Mouse (Mus musculus): ENCODE results near the gene Lbhd2. TPM values are rescaled to one million over a fixed set of nuclear protein-coding genes. Genes with fewer than 3 reads are reported as not detected.

Lbhd2 gene
- total RNA-seq (2012; rRNA removed) (not detected in 2 replicates), total RNA-seq (2014; rRNA removed) (not detected in 2 replicates), polyA plus RNA-seq (2012; ENCODE audit: insufficient read length, low read depth) (not detected in 2 replicates)

DNA sequence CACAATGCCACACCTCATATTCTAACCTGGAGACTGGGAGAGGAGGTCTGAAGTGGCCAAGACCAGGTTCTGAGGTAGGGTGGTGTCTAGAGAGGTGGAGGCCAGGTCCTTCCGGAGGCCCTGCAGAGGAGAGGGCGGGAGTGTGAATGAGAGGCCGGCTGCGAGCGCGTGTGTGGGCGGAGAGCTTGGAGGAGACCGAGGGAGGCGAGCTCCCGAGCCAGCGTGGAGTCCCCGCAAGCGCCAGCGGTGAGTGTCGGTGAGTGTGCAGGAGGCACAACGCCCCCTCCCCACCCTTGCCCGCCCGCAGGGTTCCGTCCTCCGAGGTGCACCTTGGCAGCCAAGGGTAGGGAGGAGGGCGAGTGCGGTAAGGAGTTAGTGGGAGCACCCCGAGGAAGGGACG lies at the start of gene Lbhd2:
TSS of gene Lbhd2 (plus strand) at position 188 of the 400 bp plus-strand sequence.
- H3K27me3 ChIP-seq (replicated peaks): peaks cover 34% of the 10 kb centered on the region
- H3K4me3 ChIP-seq (replicated peaks in 1 of 3; ENCODE audit: low read depth in 2 of 3, low read length in 2 of 3, poor library complexity in 1 of 3): no peak within 1 kb of the TSS
- in situ Hi-C loops (cut with MboI; ENCODE audit: low pct_ligation_motif_present, low pct_unique_long_range_greater_than_20kb, low sequenced_read_pairs) (no loop called here), dilution Hi-C loops (cut with MboI; ENCODE audit: extremely low pct_ligation_motif_present, extremely low pct_unique_long_range_greater_than_20kb, low sequenced_read_pairs) (no loop called here)
- no peak within 1 kb of the TSS for H3K27ac ChIP-seq (ENCODE audit: insufficient read depth, low read depth)
- no peaks in the 10 kb centered on the region for H3K36me3 ChIP-seq (replicated peaks in 1 of 2; ENCODE audit: control insufficient read depth in 1 of 2, insufficient read depth in 1 of 2, low read length in 1 of 2)
- no peaks in the 10 kb centered on the region for H3K79me2 ChIP-seq (replicated peaks; ENCODE audit: control insufficient read depth, extremely low read depth, insufficient read depth, poor library complexity, severe bottlenecking)
- no peak for TF ChIP-seq RCOR1 (conservative IDR thresholded peaks at IDR 0.05; ENCODE audit: low read depth, low read length)
- TF ChIP-seq E2F4 (IDR thresholded peaks at IDR 0.05; ENCODE audit: insufficient replicate concordance, low read depth, low read length): no peak
- TF ChIP-seq NRF1 (IDR thresholded peaks at IDR 0.05; ENCODE audit: low read depth, low read length): no peak
- no peak for TF ChIP-seq ETS1 (conservative IDR thresholded peaks at IDR 0.05; ENCODE audit: low read depth, low read length)
- TF ChIP-seq KAT2A (IDR thresholded peaks at IDR 0.05; ENCODE audit: insufficient replicate concordance, low read length): no peak
- no peak for TF ChIP-seq RAD21 (IDR thresholded peaks at IDR 0.05; ENCODE audit: low read depth, low read length)
- no peak for TF ChIP-seq PAX5 (IDR thresholded peaks at IDR 0.05; ENCODE audit: low read length)
- no peak within 1 kb of the TSS for H3K9ac ChIP-seq (ENCODE audit: insufficient read depth, low read depth)
- no peaks in the 10 kb centered on the region for H3K9me3 ChIP-seq (replicated peaks; ENCODE audit: low read length)
- no peak within 1 kb of the TSS for H3K4me2 ChIP-seq (ENCODE audit: insufficient read depth, low read depth, poor library complexity, severe bottlenecking)
- DNase-seq (ENCODE audit: extremely low read depth): no peak
- H3K4me1 ChIP-seq (ENCODE audit: control insufficient read depth in 1 of 2, insufficient read depth in 2 of 2): peaks cover 0 to 1% of the 10 kb centered on the region in 2 experiments; a peak in 1 of 4 replicates

DNA sequence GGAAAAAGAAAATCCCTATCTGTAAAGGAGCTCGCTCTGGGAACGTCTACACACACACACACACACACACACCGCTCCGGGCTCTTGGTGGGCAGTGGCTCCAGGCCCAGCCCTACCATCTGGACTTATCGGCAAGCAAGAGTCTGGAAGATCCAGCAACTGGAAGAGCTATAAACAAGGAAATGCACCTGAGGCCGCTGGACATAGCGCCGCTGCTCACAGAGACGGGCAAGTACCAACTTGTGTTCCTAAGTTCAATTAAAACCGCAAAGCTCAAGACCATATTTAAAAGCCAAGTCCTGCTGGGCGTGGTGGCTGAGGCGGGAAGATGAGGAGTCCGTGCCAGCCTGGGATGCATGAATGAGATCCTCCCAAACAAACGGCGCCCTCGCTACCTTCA lies 45.9 kb upstream of the Lbhd2 start:
- H3K79me2 ChIP-seq (replicated peaks; ENCODE audit: control insufficient read depth, extremely low read depth, insufficient read depth, poor library complexity, severe bottlenecking): no peaks in the 10 kb centered on the region; the same call in 1 of the 2 replicates
- no peak for DNase-seq (ENCODE audit: extremely low read depth)
- TF ChIP-seq MAZ (IDR thresholded peaks at IDR 0.05; ENCODE audit: low read depth, low read length) (no peak), CTCF (conservative IDR thresholded peaks at IDR 0.05 in 1 of 2, IDR thresholded peaks at IDR 0.05 in 1 of 2; ENCODE audit: low read depth in 2 of 2, low read length in 2 of 2) (no peak), TBP (conservative IDR thresholded peaks at IDR 0.05; ENCODE audit: low read depth, low read length) (no peak), CHD2 (IDR thresholded peaks at IDR 0.05; ENCODE audit: low read length) (no peak)
- no peak overlapping the region for H3K9ac ChIP-seq (ENCODE audit: insufficient read depth, low read depth)
- no peak overlapping the region for H3K27ac ChIP-seq (ENCODE audit: insufficient read depth, low read depth)
- in situ Hi-C loops (cut with MboI; ENCODE audit: low pct_ligation_motif_present, low pct_unique_long_range_greater_than_20kb, low sequenced_read_pairs) (no loop called here), dilution Hi-C loops (cut with MboI; ENCODE audit: extremely low pct_ligation_motif_present, extremely low pct_unique_long_range_greater_than_20kb, low sequenced_read_pairs) (no loop called here)
- H3K4me2 ChIP-seq (ENCODE audit: insufficient read depth, low read depth, poor library complexity, severe bottlenecking): no peak overlapping the region
- H3K36me3 ChIP-seq (replicated peaks in 1 of 2; ENCODE audit: control insufficient read depth in 1 of 2, insufficient read depth in 1 of 2, low read length in 1 of 2): peaks cover 0 to 17% of the 10 kb centered on the region in 2 experiments
- H3K4me1 ChIP-seq (ENCODE audit: control insufficient read depth in 1 of 2, insufficient read depth in 2 of 2): peaks cover 0 to 4% of the 10 kb centered on the region in 2 experiments; a peak in 1 of 4 replicates
- no peaks in the 10 kb centered on the region for H3K27me3 ChIP-seq (replicated peaks)
- peaks cover 2% of the 10 kb centered on the region for H3K9me3 ChIP-seq (replicated peaks; ENCODE audit: low read length)
- H3K4me3 ChIP-seq (replicated peaks in 1 of 3; ENCODE audit: low read depth in 2 of 3, low read length in 2 of 3, poor library complexity in 1 of 3): no peak overlapping the region

DNA sequence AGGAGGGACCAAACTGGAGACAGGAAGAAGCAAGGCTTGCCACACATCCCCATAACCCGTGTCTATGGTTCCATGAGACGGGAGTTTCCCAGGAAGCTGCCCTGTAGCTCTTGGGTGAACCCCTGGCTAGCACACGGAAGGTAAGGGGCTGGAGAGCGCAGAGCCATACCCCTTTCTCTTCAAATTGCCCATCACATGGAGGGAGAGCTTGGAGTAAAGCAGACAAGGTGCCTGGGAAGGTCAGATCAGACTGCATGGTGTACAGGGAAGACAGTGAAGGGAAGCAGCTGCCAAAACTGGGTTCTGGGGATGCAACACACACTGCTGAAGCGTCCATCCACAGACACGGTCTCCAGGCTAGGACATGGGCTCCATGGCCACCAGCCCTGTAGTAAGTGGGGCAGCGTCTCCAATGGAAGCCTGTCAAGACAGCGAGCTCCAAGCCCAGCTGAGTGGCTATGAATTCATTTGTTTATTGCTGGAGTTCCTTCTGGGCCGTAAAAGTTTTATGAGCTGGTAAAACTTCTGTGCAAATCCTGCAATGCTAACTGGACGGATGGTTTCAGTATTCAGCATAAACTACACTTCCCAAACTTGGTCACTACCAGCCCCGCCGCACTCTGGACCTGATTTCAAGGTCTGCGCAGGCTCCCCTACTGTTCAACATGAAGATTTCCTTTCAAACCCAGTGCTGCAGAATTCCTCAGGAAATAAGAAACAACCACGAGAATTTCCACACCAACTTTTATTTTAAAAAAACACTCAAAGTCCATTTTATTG lies 45.1 kb upstream of the Lbhd2 start:
- Histone ChIP-seq H3K36me3 (replicated peaks in 1 of 2; ENCODE audit: control insufficient read depth in 1 of 2, insufficient read depth in 1 of 2, low read length in 1 of 2) (peaks cover 0 to 14% of the 10 kb centered on the region in 2 experiments), H3K4me2 (ENCODE audit: insufficient read depth, low read depth, poor library complexity, severe bottlenecking) (no peak overlapping the region)

More for the DNA sequence above, 45.1 kb upstream of the Lbhd2 start:
- dilution Hi-C loops (cut with MboI; ENCODE audit: extremely low pct_ligation_motif_present, extremely low pct_unique_long_range_greater_than_20kb, low sequenced_read_pairs): no loop called here
- in situ Hi-C loops (cut with MboI; ENCODE audit: low pct_ligation_motif_present, low pct_unique_long_range_greater_than_20kb, low sequenced_read_pairs): no loop called here
- Histone ChIP-seq H3K27me3 (replicated peaks) (no peaks in the 10 kb centered on the region), H3K9ac (ENCODE audit: insufficient read depth, low read depth) (no peak overlapping the region), H3K4me1 (ENCODE audit: control insufficient read depth in 1 of 2, insufficient read depth in 2 of 2) (peaks cover under 1 to 2% of the 10 kb centered on the region in 2 experiments; a peak in 2 of 4 replicates), H3K4me3 (replicated peaks in 1 of 3; ENCODE audit: low read depth in 2 of 3, low read length in 2 of 3, poor library complexity in 1 of 3) (no peak overlapping the region), H3K9me3 (replicated peaks; ENCODE audit: low read length) (peaks cover 2% of the 10 kb centered on the region), H3K27ac (ENCODE audit: insufficient read depth, low read depth) (no peak overlapping the region), H3K79me2 (replicated peaks; ENCODE audit: control insufficient read depth, extremely low read depth, insufficient read depth, poor library complexity, severe bottlenecking) (no peaks in the 10 kb centered on the region; the same call in 1 of the 2 replicates)
- DNase-seq (ENCODE audit: extremely low read depth): no peak
- TF ChIP-seq IRF4 (IDR thresholded peaks at IDR 0.05; ENCODE audit: low read depth, low read length) (no peak), ZMIZ1 (IDR thresholded peaks at IDR 0.05; ENCODE audit: low read depth, low read length) (no peak), MYC (IDR thresholded peaks at IDR 0.05; ENCODE audit: low read depth, low read length) (no peak), NELFE (IDR thresholded peaks at IDR 0.05; ENCODE audit: low read depth, low read length) (no peak), CTCF (conservative IDR thresholded peaks at IDR 0.05 in 1 of 2, IDR thresholded peaks at IDR 0.05 in 1 of 2; ENCODE audit: low read depth in 2 of 2, low read length in 2 of 2) (no peak), UBTF (IDR thresholded peaks at IDR 0.05; ENCODE audit: low read depth, low read length) (no peak), RCOR1 (conservative IDR thresholded peaks at IDR 0.05; ENCODE audit: low read depth, low read length) (no peak), PAX5 (IDR thresholded peaks at IDR 0.05; ENCODE audit: low read length) (no peak), MEF2A (IDR thresholded peaks at IDR 0.05; ENCODE audit: borderline replicate concordance, low read depth, low read length) (no peak), ZC3H11A (IDR thresholded peaks at IDR 0.05; ENCODE audit: low read depth, low read length) (no peak), E2F4 (IDR thresholded peaks at IDR 0.05; ENCODE audit: insufficient replicate concordance, low read depth, low read length) (no peak), USF2 (conservative IDR thresholded peaks at IDR 0.05; ENCODE audit: low read depth, low read length) (no peak), RAD21 (IDR thresholded peaks at IDR 0.05; ENCODE audit: low read depth, low read length) (no peak), MAFK (IDR thresholded peaks at IDR 0.05; ENCODE audit: insufficient replicate concordance, low read length) (no peak)
